Mouse (Mus musculus): Measurements from ENCODE around the gene Cd300lg. TPM values are rescaled to one million over a fixed set of nuclear protein-coding genes. Genes with fewer than 3 reads are reported as not detected.

The Cd300lg gene
- total RNA-seq, 1 experiment from 2014 or later, result 46.2 TPM

GRCm38 (mm10) chr11:102051954-102052353 is 10.6 kb downstream of the Cd300lg start:
- no peak for DNase-seq

- DNase-seq, result no peak
Measured at GRCm38 (mm10) chr11:102052697-102053096, 11.4 kb downstream of the Cd300lg start.

GRCm38 (mm10) chr11:102053183-102053582 is 11.9 kb downstream of the Cd300lg start:
- no peak for DNase-seq

DNA sequence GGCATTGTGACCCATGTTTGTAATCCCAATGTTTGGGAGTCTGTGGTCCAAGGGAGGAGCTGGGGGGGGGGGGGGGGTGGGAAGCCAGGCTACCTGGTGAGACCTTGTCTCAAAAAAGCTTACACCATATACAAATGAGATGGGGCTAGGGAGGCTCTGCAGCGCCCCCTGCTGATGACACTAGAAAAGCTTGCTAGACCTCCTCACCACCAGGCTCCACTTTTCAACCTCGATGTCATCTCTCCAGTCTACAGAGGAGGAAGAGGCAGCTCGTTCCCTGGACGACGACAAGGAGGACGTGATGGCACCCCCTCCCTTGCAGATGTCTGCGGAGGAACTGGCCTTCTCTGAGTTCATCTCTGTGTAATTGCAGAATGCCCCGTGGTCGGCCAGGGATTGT is 12.5 kb downstream of the Cd300lg start:
- peak; percentile 66 for DNase-seq

DNA sequence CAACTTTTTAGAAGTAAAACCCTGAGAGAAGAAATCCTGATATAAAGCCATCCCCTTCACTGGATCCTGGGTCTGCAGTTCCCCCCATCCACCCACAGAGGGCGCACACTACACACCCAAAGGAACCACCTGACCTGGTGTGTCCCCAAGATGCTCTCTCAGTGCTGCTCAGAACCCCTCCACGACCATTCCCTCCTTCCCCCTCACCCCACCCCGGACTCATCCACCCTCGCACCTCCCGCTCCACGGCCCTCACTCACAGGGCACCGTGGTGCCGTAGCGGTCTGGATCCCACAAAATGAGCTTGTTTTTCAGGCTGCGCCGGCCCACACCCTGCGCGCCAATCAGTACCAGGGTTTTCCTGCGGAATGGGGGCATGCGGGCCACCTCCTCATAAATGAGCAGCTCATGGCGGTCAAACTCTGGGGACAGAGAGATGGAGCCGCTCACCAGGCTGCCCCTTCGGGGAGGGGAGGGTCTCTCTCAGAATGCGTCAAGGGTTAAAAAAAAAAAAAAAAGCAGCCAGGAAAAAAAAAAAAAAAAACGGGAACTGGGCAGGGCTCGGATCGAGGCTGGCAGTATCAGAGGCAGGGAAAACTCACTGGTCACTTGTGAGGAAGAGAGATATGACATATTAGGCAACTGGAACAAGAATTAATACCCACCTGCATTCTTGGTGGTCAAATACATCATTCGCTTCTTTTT is 20.1 kb downstream of the Cd300lg start:
- DNase-seq, result peak; percentile 73

DNA sequence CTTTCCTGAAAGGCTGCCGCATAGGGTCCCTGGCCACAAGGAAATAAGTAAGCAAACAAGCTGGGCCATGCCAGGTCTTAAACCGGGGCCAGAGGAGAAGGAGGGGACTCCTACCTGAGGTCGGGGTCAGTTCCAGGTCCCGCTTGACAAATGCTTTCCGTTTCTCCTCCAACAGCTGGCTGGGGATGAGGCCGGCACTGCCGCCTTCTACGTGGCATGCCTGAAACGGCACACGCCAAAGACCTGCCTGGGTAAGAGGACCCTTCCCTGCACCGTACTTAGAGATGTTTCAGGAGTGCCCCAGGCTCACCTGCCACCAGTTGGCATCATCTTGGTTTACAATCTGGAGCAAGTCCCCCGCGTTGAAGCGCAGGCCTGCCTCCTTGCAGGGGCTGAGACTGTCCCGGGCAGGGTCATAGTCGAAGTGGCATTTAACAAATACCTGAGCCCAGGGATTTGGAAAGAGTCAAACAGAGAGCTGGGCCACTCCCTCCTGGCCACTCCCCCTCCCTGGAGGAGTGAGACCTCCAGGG is 20.7 kb downstream of the Cd300lg start:
- DNase-seq, result no peak

- no peak for DNase-seq
Measured at GRCm38 (mm10) chr11:102063076-102063475, 21.8 kb downstream of the Cd300lg start.

DNA sequence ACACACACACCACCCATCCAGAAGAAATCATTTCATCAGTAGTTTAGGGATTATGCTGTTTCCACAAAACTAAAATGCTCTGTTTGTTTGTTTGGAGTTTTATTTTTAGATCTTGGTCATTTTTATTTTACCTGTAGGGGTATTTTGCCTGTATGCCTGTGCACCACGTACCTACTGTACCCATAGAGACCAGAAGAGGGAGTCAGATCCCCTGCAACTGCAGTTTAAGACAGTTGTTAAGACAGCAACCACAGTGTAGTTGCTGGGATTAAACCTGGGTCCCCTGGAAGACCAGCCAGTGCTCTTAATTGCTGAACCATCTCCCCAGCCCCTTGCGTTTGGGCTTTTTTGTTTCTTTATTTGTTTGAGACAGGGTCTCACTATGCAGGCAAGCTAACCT is 27.7 kb downstream of the Cd300lg start:
- no peak for DNase-seq

DNA sequence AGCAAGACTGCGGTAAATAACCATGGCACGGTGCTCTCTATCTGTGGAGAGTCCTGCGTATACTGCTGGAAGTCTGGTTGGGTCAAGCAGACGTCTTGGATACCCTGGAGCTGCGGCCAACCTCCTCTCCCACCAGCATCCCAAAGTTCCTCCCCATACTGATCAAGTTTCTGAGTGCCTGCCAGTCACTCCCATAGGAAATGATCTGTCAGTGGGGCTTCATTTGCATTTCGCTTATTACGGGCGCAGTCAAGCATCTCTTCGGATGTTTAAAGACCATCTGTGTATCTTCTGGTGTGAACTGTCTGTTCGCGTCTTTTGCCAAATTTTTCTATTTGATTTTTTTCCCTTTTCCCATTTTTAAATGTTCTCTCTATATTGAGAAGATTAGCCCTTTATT is 28.3 kb downstream of the Cd300lg start:
- DNase-seq, result no peak

- DNase-seq, result no peak
Measured at GRCm38 (mm10) chr11:102070426-102070825, 29.1 kb downstream of the Cd300lg start.

GRCm38 (mm10) chr11:102072729-102073128 is 31.4 kb downstream of the Cd300lg start:
- DNase-seq, result no peak

- DNase-seq, result no peak
Measured at GRCm38 (mm10) chr11:102073722-102074121, 32.4 kb downstream of the Cd300lg start.

DNA sequence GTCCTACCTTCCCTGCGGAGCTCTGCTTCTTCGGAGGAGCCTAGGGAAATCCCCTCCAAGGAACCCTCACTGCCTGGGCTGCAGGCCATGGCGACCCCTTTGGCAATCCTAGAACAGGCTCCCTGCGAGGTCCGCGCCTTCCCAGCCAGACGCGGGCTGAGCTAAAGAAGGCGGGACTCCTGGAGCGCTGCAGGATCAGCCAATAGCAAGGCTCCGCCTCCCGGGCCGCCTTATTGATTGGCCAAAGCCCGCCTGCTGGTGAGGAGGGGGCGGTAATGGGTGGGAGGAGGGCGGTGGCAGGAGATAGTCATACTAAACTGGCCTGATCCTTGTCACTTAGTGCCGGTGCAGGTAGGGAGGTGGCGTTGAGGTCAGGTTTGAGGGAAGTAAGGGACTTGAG is 41.0 kb downstream of the Cd300lg start:
- peak; percentile 80 for DNase-seq

GRCm38 (mm10) chr11:102083193-102083592 is 41.9 kb downstream of the Cd300lg start:
- DNase-seq, result no peak

GRCm38 (mm10) chr11:102084159-102084558 is 42.9 kb downstream of the Cd300lg start:
- no peak for DNase-seq

- no peak for DNase-seq
Measured at GRCm38 (mm10) chr11:102086331-102086730, 45.0 kb downstream of the Cd300lg start.

DNA sequence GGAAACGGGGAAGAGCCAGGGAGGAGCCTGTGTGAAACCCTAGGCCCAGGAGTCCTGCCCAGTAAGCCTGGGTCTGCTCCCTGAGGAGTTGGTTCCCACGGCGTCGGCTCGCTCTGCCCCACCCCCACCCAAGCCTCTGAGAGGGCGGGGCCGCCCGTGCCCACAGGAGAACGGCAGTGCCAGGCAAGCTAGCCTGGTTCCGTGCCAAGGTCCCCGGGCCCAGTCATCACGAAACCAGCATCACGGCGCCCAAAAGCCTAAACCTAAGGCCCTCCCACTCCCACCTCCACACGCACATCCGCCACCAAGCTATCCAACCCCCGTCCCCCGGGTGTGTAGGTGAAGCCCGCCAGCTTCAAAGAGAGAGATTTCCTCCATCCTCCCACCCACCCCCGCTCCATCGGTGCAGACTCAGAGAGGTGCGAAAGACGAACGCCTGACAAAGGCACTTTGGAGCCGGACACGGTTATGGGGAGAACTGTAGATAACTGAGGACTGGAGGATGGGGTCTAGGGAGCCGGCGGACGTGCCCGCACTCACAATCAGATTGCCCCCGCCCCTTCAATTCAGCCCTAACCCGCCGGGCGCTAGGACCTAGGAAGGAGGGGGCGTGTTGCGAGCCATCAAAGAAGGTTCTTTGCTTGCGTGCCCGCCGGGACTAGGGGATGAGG is 45.9 kb downstream of the Cd300lg start:
- DNase-seq, result peak; percentile 89

- DNase-seq, result peak; percentile 76
Measured at GRCm38 (mm10) chr11:102087931-102088898, 46.9 kb downstream of the Cd300lg start, which contains the start of gene Mpp2. Mpp2 (minus strand) TSS chr11:102088515.

DNA sequence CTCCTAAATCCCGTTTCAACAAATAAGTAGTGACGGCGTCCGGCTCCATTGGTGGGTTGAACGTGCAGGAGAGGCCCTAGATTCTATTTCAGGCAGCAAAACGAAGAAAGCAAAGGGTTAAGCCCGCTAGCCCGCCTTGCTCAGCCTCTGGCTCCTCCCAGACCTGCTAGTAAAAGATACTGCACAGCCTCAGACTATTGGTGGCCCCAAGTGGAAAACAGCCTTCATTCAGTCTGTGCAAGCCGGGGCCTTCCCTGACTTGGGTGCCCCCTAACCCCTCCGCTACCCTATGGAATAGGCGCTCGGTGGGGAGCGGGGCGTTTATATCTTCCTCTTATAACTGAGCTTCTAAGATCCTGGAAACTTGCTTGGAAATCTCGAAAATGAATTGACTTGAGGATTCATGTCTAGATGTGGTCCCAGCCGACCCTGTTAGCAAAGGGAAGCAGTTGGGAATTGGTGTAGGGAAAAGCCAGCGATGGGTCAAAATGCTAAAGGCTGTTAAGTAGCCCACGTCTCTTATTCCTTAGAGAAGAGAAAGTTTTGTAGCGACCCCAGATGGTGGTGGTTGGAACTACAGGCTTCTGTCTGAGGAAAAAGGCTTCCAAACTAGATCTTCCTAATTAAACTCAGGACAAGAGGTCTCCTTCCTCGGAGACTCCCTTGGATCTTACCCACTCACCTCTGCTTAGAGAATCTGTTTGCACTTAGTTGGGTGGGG is 47.9 kb downstream of the Cd300lg start:
- peak; percentile 60 for DNase-seq

- DNase-seq, result no peak
Measured at GRCm38 (mm10) chr11:102095676-102096075, 54.4 kb downstream of the Cd300lg start.

DNA sequence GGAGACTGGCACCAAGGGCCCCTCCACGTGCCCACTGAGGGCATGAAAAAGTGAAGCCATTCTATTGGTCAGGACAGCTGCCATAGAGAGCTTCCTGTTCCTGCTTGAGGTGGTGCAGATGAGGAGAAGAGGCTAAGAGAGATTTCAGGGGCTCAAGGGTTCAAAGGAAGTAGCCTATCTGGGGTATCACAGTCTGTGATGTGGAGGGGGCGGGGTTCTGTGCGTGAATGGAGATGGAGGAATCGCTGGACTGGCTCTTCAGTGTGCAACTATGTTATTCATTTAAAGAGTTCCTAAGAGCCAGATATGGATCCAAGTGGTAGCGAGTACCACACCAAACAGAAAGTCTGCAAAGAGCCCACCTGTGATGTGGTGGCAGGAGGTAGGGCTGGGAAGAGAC is 55.1 kb downstream of the Cd300lg start:
- no peak for DNase-seq

Data from adrenal gland, postnatal 25 days (tissue).